Mouse (Mus musculus) stomach, postnatal 0 days (tissue): ENCODE results near the gene Tmem260. TPM values are rescaled to one million over a fixed set of nuclear protein-coding genes. Genes with fewer than 3 reads are reported as not detected.

Source experiments
- ATAC-seq: fragments of 200-750 bp; cut with Nextera tagmentation; 2 replicates; pipeline ENCODE4 v1.8.0; 2017; ENCODE audit not compliant: low FRiP score, low TSS enrichment
- DNase-seq: peaks from one replicate; pipeline ENCODE4 v3.0.0-alpha.2; 2016; ENCODE audit warnings: low spot score
- H3K27ac ChIP-seq: fragments of 300-500 bp; sonication (generic); replicated peaks from 2 replicates; pipeline ENCODE4 v1.5.1; 2014; ENCODE audit warnings: mild to moderate bottlenecking, control low read depth
- H3K27me3 ChIP-seq: fragments of 300-500 bp; sonication (generic); 2 replicates; pipeline ENCODE4 v1.6.1; 2014; ENCODE audit warnings: low read length; ENCODE audit not compliant: control insufficient read depth, insufficient read depth
- H3K36me3 ChIP-seq: fragments of 300-500 bp; sonication (generic); 2 replicates; pipeline ENCODE4 v1.6.1; 2014; ENCODE audit warnings: low read length, mixed read lengths; ENCODE audit not compliant: control insufficient read depth, insufficient read depth
- H3K4me1 ChIP-seq: fragments of 300-500 bp; sonication (generic); replicated peaks from 2 replicates; pipeline ENCODE4 v1.6.1; 2014; ENCODE audit warnings: antibody characterized with exemption; ENCODE audit not compliant: control insufficient read depth, insufficient read depth
- H3K4me2 ChIP-seq: fragments of 300-500 bp; sonication (generic); replicated peaks from 2 replicates; pipeline ENCODE4 v1.6.1; 2014; ENCODE audit warnings: low read depth, mild to moderate bottlenecking, control low read depth, moderate library complexity
- H3K4me3 ChIP-seq: fragments of 300-500 bp; sonication (generic); 2 replicates; pipeline ENCODE4 v1.5.1; 2014; ENCODE audit warnings: low read depth, low read length, control low read depth
- H3K9ac ChIP-seq: fragments of 300-500 bp; sonication (generic); 2 replicates; pipeline ENCODE4 v1.6.1; 2014; ENCODE audit warnings: mild to moderate bottlenecking, low read length, control low read depth, mixed read lengths
- H3K9me3 ChIP-seq: fragments of 300-500 bp; sonication (generic); 2 replicates; pipeline ENCODE4 v1.6.1; 2016; ENCODE audit warnings: low read length; ENCODE audit not compliant: control insufficient read depth
- CTCF ChIP-seq: IDR thresholded peaks from 2 replicates; pipeline ENCODE4 v1.5.1; 2016; ENCODE audit warnings: antibody characterized with exemption, low read depth, mild to moderate bottlenecking, moderate library complexity
- EP300 ChIP-seq: optimal IDR thresholded peaks from 2 replicates; pipeline ENCODE3; 2016; ENCODE audit warnings: antibody characterized with exemption
- WGBS: fragments of 180-500 bp; shearing (Covaris S2); extraction: QIAGEN DNeasy Blood & Tissue Kit; methylation state at CpG from one replicate; pipeline ENCODE4 v1.1.7; 2014; 5-methylcytosine and 5-hydroxymethylcytosine counted together
- polyA plus RNA-seq: library from polyadenylated mRNA; unstranded; fragments of >200 nt; fragmentation: Nextera tagmentation; extraction: Ambion mirVana; gene quantifications from 2 replicates; pipeline ENCODE4 v1.2.1, GENCODE M21; 2015

Gene Tmem260
- polyA plus RNA-seq, 1 experiment from 2014 or later: 6.8 TPM

DNA sequence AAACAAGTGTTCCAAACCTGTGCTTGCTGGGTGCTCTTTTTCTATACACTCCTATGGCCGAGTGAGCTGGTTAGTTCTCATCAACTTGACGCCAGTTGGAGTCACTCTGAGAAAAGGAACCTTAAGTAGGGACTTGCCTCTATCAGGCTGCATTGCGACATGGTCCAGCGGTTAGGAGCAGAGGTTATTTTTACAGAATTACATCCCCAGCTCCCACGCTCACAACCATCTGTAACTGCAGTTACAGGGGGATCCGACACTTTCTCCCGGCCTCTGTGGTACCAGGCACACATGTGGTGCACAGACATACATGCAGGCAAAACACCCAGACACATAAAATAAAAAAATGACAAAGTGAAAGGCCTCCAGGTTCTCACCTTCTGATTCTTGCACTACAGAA, 120.7 kb downstream of the Tmem260 start:
- no peak for DNase-seq
- no peak for ATAC-seq
- Histone ChIP-seq H3K4me1 (no peaks in the 10 kb centered on the region), H3K9ac (no peak overlapping the region), H3K4me2 (no peak overlapping the region), H3K27me3 (no peaks in the 10 kb centered on the region), H3K9me3 (no peaks in the 10 kb centered on the region), H3K27ac (no peak overlapping the region), H3K36me3 (no peaks in the 10 kb centered on the region), H3K4me3 (no peak overlapping the region)
- 78% methylated on average over 7 of the region's 7 CpGs for WGBS
- no peak for TF ChIP-seq EP300
- TF ChIP-seq CTCF: no peak

Other genes with a start within 250 kb of the Tmem260 start
- 0.07 TPM in 1 of 2 replicates, not detected in the other for gene Otx2, start 227.7 kb downstream of the Tmem260 start, polyA plus RNA-seq